Comparison of ENCODE assay signal across 10 mouse cellular contexts in genomic region chr11:105567221-105567641, GRCm38 (mm10). TPM values are rescaled to one million over a fixed set of nuclear protein-coding genes. Genes with fewer than 3 reads are reported as not detected.
DNase-seq lines count a peak whose midpoint lies in the region; TF ChIP-seq lines count a peak whose summit lies in the region.
"Had no signal": no experiment of that assay in that cellular context is flagged by ENCODE, and none has a peak within 500 bp of the region (broad histone marks: within the 10 kb centered on the region; RNA-seq: fewer than 3 reads in every experiment).

No protein-coding gene starts in this region.

- intact Hi-C loops in gastrocnemius, adult 2 months (cut with DNase I): loop anchor here (5.0 kb wide), 1 partner anchor 1560 kb away; no protein-coding TSS in a partner anchor

- no peak for TF ChIP-seq CTCF in gastrocnemius, adult 2 months (IDR thresholded peaks at IDR 0.05)

- no peak overlapping the region for H3K4me3 ChIP-seq in gastrocnemius, adult 2 months
- H3K4me3 ChIP-seq: heart, embryonic 13.5 days had no signal

- peak; percentile 39 for DNase-seq in gastrocnemius, adult 2 months
- no peak for DNase-seq in gastrocnemius, adult 8-10 months (ENCODE audit: low spot score in 2 of 2)
- peak; percentile 10 for DNase-seq in urinary bladder, postnatal 14 days (ENCODE audit: low spot score)
- DNase-seq in urinary bladder, postnatal 4 days (ENCODE audit: low spot score in 2 of 2): no peak
- peak; percentile 32 for DNase-seq in layer of hippocampus, adult 9-11 months
- no peak for DNase-seq in embryo, embryonic 9.5 days (ENCODE audit: extremely low spot score)
- DNase-seq in urinary bladder, postnatal 25 days (ENCODE audit: low spot score): no peak
- no peak for DNase-seq in ovary, postnatal 10 days (ENCODE audit: low spot score)
- DNase-seq: thymus, postnatal 4 days had no signal

- H3K27ac ChIP-seq in gastrocnemius, adult 2 months: peak overlapping the region; percentile 48
- H3K27ac ChIP-seq: heart, embryonic 13.5 days had no signal

RNA-seq across cellular contexts. Expression of gene Tanc2, which starts 22.6 kb away (rescaled TPM):
- 10 to 100 TPM in 1 of 2 experiments, 1 to 10 TPM in 1; 9.7 to 10.5 TPM for total RNA-seq in gastrocnemius, adult 2 months (2021)
- total RNA-seq in gastrocnemius, adult 8-10 months (2022): 10 to 100 TPM in 1 of 4 experiments, 1 to 10 TPM in 3; 7.0 to 11.0 (median 8.3) TPM

Comparison
In these comparisons a context has a peak if more than half of its experiments do, and no peak if none do; other contexts are left out.
1. DNase-seq: peak in gastrocnemius, adult 2 months (single experiment), urinary bladder, postnatal 14 days (single experiment) and layer of hippocampus, adult 9-11 months (single experiment); none in gastrocnemius, adult 8-10 months (0 of 2), urinary bladder, postnatal 4 days (0 of 2), embryo, embryonic 9.5 days (single experiment), urinary bladder, postnatal 25 days (single experiment) and ovary, postnatal 10 days (single experiment).